Mouse (Mus musculus) spleen, postnatal 10 days (tissue): Measurements from ENCODE around the gene Irs2.

Experiments used
- DNase-seq, 2 experiments: peaks; one replicate each; pipeline ENCODE4 v3.0.0; 2021 to 2022; ENCODE audit warnings: low spot score in 2 of 2

Irs2 gene

GRCm38 (mm10) chr8:11008379-11008775 is at the start of gene Irs2:
TSS of gene Irs2 (minus strand) at chr8:11008458.
- no peak for DNase-seq

- no peak for DNase-seq
Measured at GRCm38 (mm10) chr8:11056665-11057064, 48.4 kb upstream of the Irs2 start.

DNA sequence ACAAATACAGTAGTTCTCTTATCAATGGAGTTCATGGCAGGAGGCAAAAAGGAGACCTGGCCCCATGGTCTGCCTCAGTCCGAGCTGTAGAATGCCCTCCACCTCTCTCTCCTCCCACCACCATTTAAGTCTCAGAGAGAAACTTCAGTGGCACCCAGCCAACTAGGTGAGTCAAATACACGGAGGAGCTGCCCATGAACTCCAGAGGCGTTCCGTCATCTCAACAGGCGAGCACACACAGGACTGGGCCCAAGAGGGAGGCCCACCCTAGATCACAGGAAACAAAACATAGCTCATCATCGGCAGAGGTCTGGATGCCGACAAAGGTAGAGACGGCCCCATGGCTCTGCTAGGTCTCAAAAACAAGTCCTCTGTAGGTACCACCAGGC is 47.9 kb upstream of the Irs2 start:
- DNase-seq: no peak

DNA sequence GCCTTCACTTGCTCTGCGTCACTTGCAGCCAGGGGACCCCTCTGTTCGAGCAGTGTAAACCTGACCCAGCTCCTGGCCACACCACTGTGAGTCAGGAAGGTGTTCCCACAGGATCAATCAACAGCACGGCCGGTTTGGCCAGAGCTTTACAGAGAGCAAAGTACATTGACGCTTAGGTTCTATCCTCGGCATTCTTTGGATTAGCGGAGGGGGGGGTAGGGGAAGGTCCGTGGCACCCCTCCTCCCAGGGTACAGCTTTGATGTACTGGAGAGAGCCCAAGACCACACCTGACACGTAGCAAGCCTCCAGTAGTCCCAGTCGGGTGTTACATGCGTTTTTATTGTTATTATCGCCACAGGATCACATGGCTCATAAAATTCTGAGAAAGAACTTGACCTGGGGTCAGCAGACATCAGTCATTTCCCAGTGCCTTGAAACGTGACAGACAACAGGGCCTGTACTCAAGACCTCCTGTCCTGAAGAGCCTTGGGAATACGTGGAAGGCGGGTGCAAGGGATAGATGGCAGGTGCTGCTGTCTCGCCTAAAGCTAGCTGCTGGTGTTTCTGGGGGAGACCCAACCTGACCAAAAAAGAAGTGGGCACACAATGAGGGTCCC is 47.4 kb upstream of the Irs2 start:
- DNase-seq: no peak

- no peak for DNase-seq
Measured at GRCm38 (mm10) chr8:11049835-11050234, 41.6 kb upstream of the Irs2 start.

- no peak for DNase-seq
Measured at GRCm38 (mm10) chr8:11047812-11048211, 39.6 kb upstream of the Irs2 start.

DNA sequence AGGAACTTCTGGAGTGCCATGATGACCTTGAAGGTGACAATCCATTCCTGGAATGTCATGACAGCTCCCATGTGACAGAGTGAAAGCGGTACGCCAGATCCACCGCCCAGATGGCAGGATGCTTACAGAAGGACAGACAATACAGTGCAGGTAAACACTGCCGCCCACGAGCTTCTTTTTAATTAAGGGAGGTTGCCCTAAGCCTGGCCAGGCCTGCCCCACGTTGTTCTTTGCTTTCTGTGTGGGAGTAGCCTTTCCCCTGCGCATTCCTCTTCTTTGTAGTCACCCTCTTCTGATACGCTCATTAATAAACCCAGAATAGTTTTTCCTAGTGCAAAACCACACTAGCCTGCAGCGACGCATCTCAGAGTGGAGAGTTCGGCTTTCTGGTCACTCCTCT is 36.4 kb upstream of the Irs2 start:
- no peak for DNase-seq

DNA sequence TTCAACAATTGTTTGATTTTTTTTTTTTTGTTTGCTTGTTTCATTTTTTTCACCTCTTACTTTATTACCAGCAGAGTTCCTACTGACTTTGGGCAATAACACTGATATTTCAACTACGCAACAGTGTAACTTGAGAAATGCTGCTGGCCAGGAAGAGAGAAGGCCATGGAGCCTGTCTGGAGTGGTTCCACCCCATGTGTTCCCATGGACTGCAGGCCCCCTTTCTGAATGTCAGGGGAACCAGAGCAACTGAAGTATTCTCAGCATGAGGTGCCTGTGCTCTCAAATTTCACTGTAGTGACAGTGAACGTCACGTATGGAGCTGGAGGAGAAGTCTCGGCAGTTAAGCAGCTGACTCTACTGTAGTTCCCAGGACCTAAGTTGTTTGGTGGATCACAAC is 35.3 kb upstream of the Irs2 start:
- DNase-seq: no peak

- DNase-seq: no peak
Measured at GRCm38 (mm10) chr8:11042872-11043587, 34.8 kb upstream of the Irs2 start.

- no peak for DNase-seq
Measured at GRCm38 (mm10) chr8:11040088-11040487, 31.8 kb upstream of the Irs2 start.

DNA sequence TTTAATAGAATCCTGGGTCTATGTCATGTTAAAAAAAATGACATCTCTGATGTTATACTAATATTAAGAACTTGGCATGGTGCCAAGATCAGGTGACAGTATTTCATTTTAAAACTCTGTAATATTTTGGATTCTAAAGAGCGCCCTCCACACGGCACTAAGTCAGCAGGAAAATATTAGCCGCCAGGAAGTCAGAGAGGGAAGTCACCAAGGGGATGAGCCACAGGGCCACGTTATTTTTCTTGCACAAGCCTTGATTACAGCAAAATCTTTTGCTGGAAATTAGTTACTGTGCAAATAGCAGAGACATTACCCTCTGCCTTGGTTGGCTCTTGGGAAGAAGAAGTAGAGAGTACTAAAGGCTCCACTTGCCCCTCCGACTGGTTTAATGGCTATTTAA is 30.5 kb upstream of the Irs2 start:
- no peak for DNase-seq

GRCm38 (mm10) chr8:11038367-11038766 is 30.1 kb upstream of the Irs2 start:
- no peak for DNase-seq

DNA sequence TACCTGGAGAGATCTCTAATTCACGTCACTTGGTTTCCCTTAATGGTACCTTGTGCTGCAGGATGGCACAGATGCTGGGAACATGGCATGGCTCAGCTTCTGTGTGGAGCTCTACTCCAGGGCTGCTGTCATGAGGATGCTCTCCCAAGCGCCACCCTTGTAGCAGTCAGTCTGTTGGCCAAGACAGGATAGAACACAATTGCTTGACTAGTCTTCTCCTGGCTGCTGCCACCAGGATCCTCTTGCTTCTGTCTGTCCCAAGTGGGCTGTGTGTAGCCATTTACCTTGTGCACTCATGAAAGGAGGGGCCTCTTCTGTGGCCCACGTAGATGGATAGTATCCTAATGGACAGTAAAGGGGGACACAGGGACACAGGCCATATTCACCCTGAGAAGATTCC is 28.5 kb upstream of the Irs2 start:
- DNase-seq: no peak

GRCm38 (mm10) chr8:11035628-11036416 is 27.6 kb upstream of the Irs2 start:
- no peak for DNase-seq

DNA sequence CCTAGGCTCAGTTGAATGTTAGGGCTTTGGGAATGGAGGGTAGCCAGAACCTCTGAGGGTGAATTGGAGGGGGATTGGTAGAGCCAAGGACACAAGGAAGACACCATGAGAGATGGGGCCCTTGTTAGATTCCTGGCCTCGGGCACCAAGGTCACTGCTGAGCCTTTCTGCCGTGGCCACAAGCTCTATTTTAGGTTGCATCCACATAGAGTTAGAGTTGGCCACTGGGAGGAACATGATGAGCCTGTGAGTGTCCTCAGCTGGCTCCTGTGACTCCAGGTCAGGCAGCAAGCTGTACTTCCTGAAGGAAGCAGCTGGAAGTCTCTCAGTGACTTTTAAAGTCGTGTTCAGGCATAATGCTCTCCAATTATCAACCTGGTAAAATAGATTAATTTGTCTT is 16.6 kb upstream of the Irs2 start:
- no peak for DNase-seq

DNA sequence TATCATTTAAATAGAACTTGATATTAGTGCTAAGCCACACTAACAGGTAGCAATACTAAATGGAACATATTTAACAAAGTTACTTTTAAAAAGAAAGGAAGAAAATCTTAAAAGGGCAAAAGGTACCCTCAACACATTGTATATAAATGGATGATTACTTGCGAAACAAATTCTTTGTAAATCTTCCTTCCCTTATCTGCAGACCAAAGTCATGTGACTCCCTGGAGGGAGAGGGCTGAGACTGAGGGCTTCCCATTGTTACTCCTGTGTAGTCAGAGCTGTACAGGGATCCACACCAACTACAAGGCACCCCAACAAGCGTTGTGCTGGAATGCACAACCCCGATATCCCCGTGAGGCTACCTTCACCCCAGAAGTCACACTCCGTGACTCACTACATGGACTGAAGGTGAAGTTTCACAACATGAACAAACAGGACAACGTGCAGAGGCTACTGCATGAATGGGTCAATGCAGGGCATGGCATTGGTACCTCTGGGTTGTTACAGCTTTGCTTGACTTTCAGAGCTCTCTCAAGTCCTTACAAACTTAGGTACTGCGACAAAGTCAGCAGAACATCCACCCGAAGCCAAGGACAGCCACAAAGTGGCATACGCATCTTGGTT is 12.8 kb upstream of the Irs2 start:
- no peak for DNase-seq

DNA sequence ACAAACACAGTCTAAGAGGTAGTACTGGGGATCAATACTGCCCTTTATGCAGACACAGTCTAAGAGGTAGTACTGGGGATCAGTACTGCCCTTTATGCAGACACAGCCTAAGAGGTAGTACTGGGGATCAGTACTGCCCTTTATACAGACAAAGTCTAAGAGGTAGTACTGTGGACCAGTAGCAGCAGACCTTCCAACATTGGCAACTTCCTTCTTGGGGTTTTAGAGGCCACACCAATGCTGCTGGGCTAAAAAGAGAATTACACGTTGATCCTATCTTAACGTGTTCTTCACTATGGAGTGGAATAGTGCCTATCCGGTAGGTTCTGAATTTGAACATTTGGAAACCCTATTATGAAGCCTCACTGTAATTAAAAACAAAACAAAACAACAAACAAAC is 7.4 kb upstream of the Irs2 start:
- DNase-seq: no peak

- DNase-seq: peak in 1 of 2 experiments; percentile 78
Measured at GRCm38 (mm10) chr8:11013258-11013657, 5.0 kb upstream of the Irs2 start.

- DNase-seq: no peak
Measured at GRCm38 (mm10) chr8:11011787-11012485, 3.7 kb upstream of the Irs2 start.

- DNase-seq: no peak
Measured at GRCm38 (mm10) chr8:11010913-11011605, 2.8 kb upstream of the Irs2 start.

DNA sequence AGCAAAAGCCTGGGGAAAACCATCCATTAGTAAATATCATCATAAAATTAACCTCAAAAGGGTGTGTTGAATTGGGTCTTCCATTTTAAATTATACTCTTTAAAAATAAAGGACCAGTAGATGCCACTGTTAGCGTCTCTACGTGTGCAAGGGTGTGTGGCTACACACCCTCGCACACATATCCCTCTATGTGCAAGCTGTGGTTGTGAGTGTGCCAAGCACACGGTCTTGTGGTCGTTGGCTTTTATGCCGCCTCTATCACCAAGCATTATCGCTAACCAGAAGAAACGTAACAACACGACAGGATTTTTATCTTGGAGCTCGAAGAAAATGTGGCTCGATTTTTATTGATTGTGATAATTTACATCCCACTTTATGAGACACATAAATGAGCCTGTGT is 2.1 kb upstream of the Irs2 start:
- DNase-seq: no peak
